Mouse (Mus musculus) lung, adult 18-20 months (tissue): ENCODE measurements at regions not wholly inside any gene's neighbourhood (a gene's known extent, or its start where the extent isn't known, plus 50 kb on each side); places are given as distances from the start of the nearest gene placed in this dataset.
"Not testable (repeated sequence)": the region's sequence is repeated elsewhere in the genome, so short reads cannot be mapped to it uniquely, and the experiment has no call there.

Experiments
- DNase-seq, 2 experiments: peaks; one replicate each; pipeline ENCODE4 v3.0.0; 2022; ENCODE audit warnings: mixed read lengths in 2 of 2

DNA sequence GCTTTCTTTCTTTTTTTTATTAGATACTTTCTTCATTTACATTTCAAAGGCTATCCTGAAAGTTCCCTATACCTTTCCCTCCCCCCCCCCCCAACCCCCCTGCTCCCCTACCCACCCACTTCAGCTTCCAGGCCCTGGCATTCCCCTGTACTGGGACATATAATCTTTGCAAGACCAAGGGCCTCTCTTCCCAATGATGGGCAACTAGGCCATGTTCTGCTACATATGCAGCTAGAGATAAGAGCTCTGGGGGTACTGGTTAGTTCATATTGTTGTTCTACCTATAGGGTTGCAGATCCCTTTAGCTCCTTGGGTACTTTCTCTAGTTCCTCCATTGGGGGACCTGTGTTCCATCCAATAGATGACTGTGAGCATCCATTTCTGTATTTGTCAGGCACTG lies 55.6 kb upstream of the Slc1a3 start:
- not testable (repeated sequence) for DNase-seq

DNA sequence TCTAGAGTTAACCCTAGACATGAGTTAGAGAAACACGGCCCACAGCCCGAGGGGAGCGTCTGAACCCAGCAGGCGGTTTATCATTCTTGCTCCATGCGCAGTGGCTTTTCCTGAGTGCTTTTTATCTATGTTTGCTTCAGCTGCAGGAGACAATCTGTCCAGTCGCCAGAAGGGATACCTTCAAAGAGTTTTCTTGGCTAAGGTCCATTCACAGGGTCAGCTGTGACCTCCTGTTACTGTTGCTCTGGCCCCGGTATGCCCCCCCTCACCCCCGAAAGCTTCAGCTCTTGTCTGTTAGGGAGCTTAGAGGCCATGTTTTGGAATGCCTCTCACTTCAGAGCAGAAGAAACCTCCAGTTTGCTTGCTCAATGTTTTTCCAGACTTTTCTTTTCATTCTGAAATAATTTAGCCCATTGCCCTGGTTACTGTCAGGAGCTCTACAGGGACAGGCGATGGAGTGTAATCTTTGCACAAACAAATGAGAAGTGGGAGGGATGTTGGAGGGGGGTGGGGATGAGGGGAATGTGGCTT lies 51.2 kb upstream of the Slc1a3 start:
- peak in 1 of 2 experiments; percentile 2 for DNase-seq

DNA sequence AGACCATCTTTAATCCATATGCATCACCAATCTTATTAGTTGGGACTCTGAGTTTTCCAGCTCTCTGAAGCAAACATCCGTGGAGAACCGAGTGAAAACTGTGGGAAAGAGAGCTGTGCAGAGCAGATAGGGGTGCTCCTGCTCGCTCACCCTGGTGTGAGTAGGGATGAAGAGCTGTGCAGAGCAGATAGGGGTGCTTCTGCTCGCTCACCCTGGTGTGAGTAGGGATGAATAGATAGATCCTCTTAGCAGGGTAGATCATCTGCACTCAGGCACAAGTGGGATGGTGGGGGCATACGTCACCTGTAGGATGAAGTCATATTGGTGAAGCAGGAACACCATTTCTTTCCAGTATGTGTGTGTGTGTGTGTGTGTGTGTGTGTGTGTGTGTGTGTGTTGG lies 50.6 kb upstream of the Slc1a3 start:
- DNase-seq = no peak
